ENCODE assay signal across 8 mouse cellular contexts in genomic region chr5:137776408-137776918, GRCm38 (mm10). TPM values are rescaled to one million over a fixed set of nuclear protein-coding genes. Genes with fewer than 3 reads are reported as not detected.
DNase-seq lines count a peak whose midpoint lies in the region; ATAC-seq and TF ChIP-seq lines count a peak whose summit lies in the region.

No protein-coding gene starts in this region.

- no peak overlapping the region for H3K4me2 ChIP-seq in intestine, embryonic 14.5 days (ENCODE audit: low read length)
- no peak overlapping the region for H3K4me2 ChIP-seq in lung, embryonic 16.5 days (ENCODE audit: low read depth, low read length)

- H3K27me3 ChIP-seq in intestine, embryonic 14.5 days (replicated peaks; ENCODE audit: control insufficient read depth, insufficient read depth, low read length): no peaks in the 10 kb centered on the region
- no peaks in the 10 kb centered on the region for H3K27me3 ChIP-seq in lung, embryonic 16.5 days (ENCODE audit: control insufficient read depth, insufficient read depth, low read depth, low read length)

- in situ Hi-C loops in ES-E14 (cut with MboI; ENCODE audit: low sequenced_read_pairs in 2 of 2, unreplicated experiment in 2 of 2): no loop called here

- 27% methylated on average over 5 of the region's 5 CpGs for WGBS in intestine, embryonic 14.5 days
- 23% methylated on average over 5 of the region's 5 CpGs for WGBS in lung, embryonic 16.5 days

- H3K36me3 ChIP-seq in ES-E14 (ENCODE audit: control insufficient read depth, insufficient read depth, low read length, poor library complexity, severe bottlenecking): peaks cover 8% of the 10 kb centered on the region
- peaks cover 15% of the 10 kb centered on the region for H3K36me3 ChIP-seq in intestine, embryonic 14.5 days (ENCODE audit: control insufficient read depth, insufficient read depth, low read length)
- peaks cover 8% of the 10 kb centered on the region for H3K36me3 ChIP-seq in lung, embryonic 16.5 days (ENCODE audit: control insufficient read depth, insufficient read depth, low read length)

- H3K9ac ChIP-seq in ES-E14 (ENCODE audit: insufficient read depth, low read depth, low read length, poor library complexity, severe bottlenecking): peak overlapping the region; percentile 49; the same call in 1 of the 2 replicates
- no peak overlapping the region for H3K9ac ChIP-seq in intestine, embryonic 14.5 days (ENCODE audit: low read length)
- H3K9ac ChIP-seq in lung, embryonic 16.5 days (ENCODE audit: low read length): 0 out of 2 replicates have a peak overlapping the region, but pooled peaks have one; percentile 10

- H3K4me1 ChIP-seq in ES-E14 (ENCODE audit: control insufficient read depth in 2 of 2, insufficient read depth in 2 of 2, low read length in 2 of 2, poor library complexity in 1 of 2): peaks cover 7 to 9% of the 10 kb centered on the region in 2 experiments; a peak in 3 of 4 replicates
- H3K4me1 ChIP-seq in intestine, embryonic 14.5 days (replicated peaks; ENCODE audit: control insufficient read depth, insufficient read depth, low read length): peaks cover 15% of the 10 kb centered on the region
- peaks cover 18% of the 10 kb centered on the region for H3K4me1 ChIP-seq in lung, embryonic 16.5 days (replicated peaks; ENCODE audit: control insufficient read depth, insufficient read depth, low read length)

- H3K27ac ChIP-seq in ES-E14 (ENCODE audit: insufficient read depth, low read depth, low read length, poor library complexity, severe bottlenecking): peak overlapping the region; percentile 68
- 0 out of 2 replicates have a peak overlapping the region, but pooled peaks have one; percentile 33 for H3K27ac ChIP-seq in intestine, embryonic 14.5 days (ENCODE audit: low read depth)
- H3K27ac ChIP-seq in lung, embryonic 16.5 days (ENCODE audit: low read length): peak overlapping the region; percentile 19; the same call in 1 of the 2 replicates

- no peaks in the 10 kb centered on the region for H3K9me3 ChIP-seq in ES-E14 (ENCODE audit: control insufficient read depth, insufficient read depth, low read depth, low read length)
- no peaks in the 10 kb centered on the region for H3K9me3 ChIP-seq in intestine, embryonic 14.5 days (ENCODE audit: control insufficient read depth, low read length)
- H3K9me3 ChIP-seq in lung, embryonic 16.5 days (ENCODE audit: control insufficient read depth, low read length): no peaks in the 10 kb centered on the region

- H3K4me3 ChIP-seq in ES-E14 (ENCODE audit: insufficient read depth in 1 of 2, low read depth in 1 of 2, low read length in 2 of 2, poor library complexity in 1 of 2, severe bottlenecking in 1 of 2): peak overlapping the region in 1 of 2 experiments; percentile 19; a peak in 2 of 4 replicates
- H3K4me3 ChIP-seq in intestine, embryonic 14.5 days (ENCODE audit: low read depth, low read length): no peak overlapping the region
- H3K4me3 ChIP-seq in lung, embryonic 16.5 days (ENCODE audit: low read length): no peak overlapping the region

- intact Hi-C loops in heart, postnatal 25 days (cut with DNase I): loop anchor here (5.0 kb wide), 2 partner anchors 439 to 789 kb away; partner anchors contain the start of genes Plod3 and Znhit1

- ATAC-seq in intestine, embryonic 14.5 days (replicated peaks; ENCODE audit: low FRiP score, low TSS enrichment, low read depth): 0 out of 2 replicates have a peak, but pooled peaks have one; percentile 39
- ATAC-seq in lung, embryonic 16.5 days (ENCODE audit: low read depth): peak; percentile 16; the same call in 1 of the 2 replicates

- peak; percentile 95 for DNase-seq in heart, adult 11 months
- DNase-seq in heart, postnatal 25 days (ENCODE audit: low spot score): no peak
- peak; percentile 63 for DNase-seq in ES-E14 (ENCODE audit: low read depth, low spot score)
- DNase-seq in intestine, embryonic 14.5 days (ENCODE audit: low spot score): peak; percentile 65
- DNase-seq in yolk sac, embryonic 10.5 days (ENCODE audit: low spot score): no peak
- DNase-seq in frontal cortex, postnatal 25 days (ENCODE audit: low spot score in 2 of 2): no peak
- no peak for DNase-seq in cerebellum, adult 9-10 months

TF ChIP-seq in ES-E14, 5 proteins besides CTCF, POLR2A, EP300 and RAD21:
- TF ChIP-seq HCFC1 (IDR thresholded peaks at IDR 0.05; ENCODE audit: borderline replicate concordance, insufficient read depth, low read length): no peak
- TF ChIP-seq ZC3H11A (IDR thresholded peaks at IDR 0.05; ENCODE audit: borderline replicate concordance, low read depth, low read length): no peak
- TF ChIP-seq ZNF384 (IDR thresholded peaks at IDR 0.05; ENCODE audit: low read depth, low read length): no peak
- TF ChIP-seq CHD2 (IDR thresholded peaks at IDR 0.05; ENCODE audit: low read depth, low read length): no peak
- TF ChIP-seq MAFK (IDR thresholded peaks at IDR 0.05; ENCODE audit: insufficient read depth, low read depth, low read length): no peak

RNA-seq across cellular contexts. Expression of gene Ppp1r35, which starts 2.2 kb away (rescaled TPM):
- total RNA-seq in heart, postnatal 25 days (2021): 10 to 100 TPM; 11.1 to 13.4 TPM
- total RNA-seq in ES-E14 (2012; rRNA removed): 27.6 and 34.5 TPM in 2 replicates
- polyA plus RNA-seq in intestine, embryonic 14.5 days (2014; fragmentation: Nextera tagmentation; extraction: Ambion mirVana): 25.5 and 35.4 TPM in 2 replicates
- 25.9 and 30.5 TPM in 2 replicates for polyA plus RNA-seq in lung, embryonic 16.5 days (2015; fragmentation: Nextera tagmentation; extraction: Ambion mirVana)

RNA-seq across cellular contexts. Expression of gene Mepce, which starts 11.0 kb away (rescaled TPM):
- 10 to 100 TPM; 20.6 to 29.3 TPM for total RNA-seq in heart, postnatal 25 days (2021)
- total RNA-seq in ES-E14 (2012; rRNA removed): 42.3 and 43.0 TPM in 2 replicates
- 12.1 and 15.4 TPM in 2 replicates for polyA plus RNA-seq in intestine, embryonic 14.5 days (2014; fragmentation: Nextera tagmentation; extraction: Ambion mirVana)
- polyA plus RNA-seq in lung, embryonic 16.5 days (2015; fragmentation: Nextera tagmentation; extraction: Ambion mirVana): 10.0 and 10.5 TPM in 2 replicates

RNA-seq across cellular contexts. Expression of gene Zcwpw1, which starts 11.1 kb away (rescaled TPM):
- under 1 TPM; 0.57 to 0.89 TPM for total RNA-seq in heart, postnatal 25 days (2021)
- 24.5 and 33.0 TPM in 2 replicates for total RNA-seq in ES-E14 (2012; rRNA removed)
- polyA plus RNA-seq in intestine, embryonic 14.5 days (2014; fragmentation: Nextera tagmentation; extraction: Ambion mirVana): 14.4 and 17.9 TPM in 2 replicates
- 24.3 and 26.8 TPM in 2 replicates for polyA plus RNA-seq in lung, embryonic 16.5 days (2015; fragmentation: Nextera tagmentation; extraction: Ambion mirVana)

RNA-seq across cellular contexts. Expression of gene Tsc22d4, which starts 30.9 kb away (rescaled TPM):
- total RNA-seq in heart, postnatal 25 days (2021): 100 to 1,000 TPM; 282 to 288 TPM
- total RNA-seq in ES-E14 (2012; rRNA removed): 15.9 and 21.6 TPM in 2 replicates
- polyA plus RNA-seq in intestine, embryonic 14.5 days (2014; fragmentation: Nextera tagmentation; extraction: Ambion mirVana): 121 and 125 TPM in 2 replicates
- polyA plus RNA-seq in lung, embryonic 16.5 days (2015; fragmentation: Nextera tagmentation; extraction: Ambion mirVana): 140 and 146 TPM in 2 replicates

RNA-seq across cellular contexts. Expression of gene Nyap1, which starts 35.1 kb away (rescaled TPM):
- total RNA-seq in heart, postnatal 25 days (2021): under 1 TPM; 0.98 to 0.99 TPM
- 5.9 and 7.4 TPM in 2 replicates for total RNA-seq in ES-E14 (2012; rRNA removed)
- 1.5 and 1.9 TPM in 2 replicates for polyA plus RNA-seq in intestine, embryonic 14.5 days (2014; fragmentation: Nextera tagmentation; extraction: Ambion mirVana)
- polyA plus RNA-seq in lung, embryonic 16.5 days (2015; fragmentation: Nextera tagmentation; extraction: Ambion mirVana): 1.6 and 1.9 TPM in 2 replicates

Comparison
In these comparisons a context has a peak if more than half of its experiments do, and no peak if none do; other contexts are left out.
1. DNase-seq: peak in heart, adult 11 months (single experiment), ES-E14 (single experiment) and intestine, embryonic 14.5 days (single experiment); none in heart, postnatal 25 days (single experiment), yolk sac, embryonic 10.5 days (single experiment), frontal cortex, postnatal 25 days (0 of 2) and cerebellum, adult 9-10 months (single experiment).
2. RNA of gene Zcwpw1, which starts 11.1 kb away (total RNA-seq): 24.5 to 33.0 TPM in ES-E14; 0.57 to 0.89 TPM in heart, postnatal 25 days; every median in the first group is over 10 times any median in the second.
3. Peak in every context shown above with its lines, with median percentiles within 50 percentile points of each other: H3K27ac ChIP-seq.